Mouse (Mus musculus) lung, embryonic 16.5 days (tissue): Measurements from ENCODE around the gene Daam2. TPM values are rescaled to one million over a fixed set of nuclear protein-coding genes. Genes with fewer than 3 reads are reported as not detected.
A peak's percentile ranks its signal among the peaks of the same experiment; 100 is the strongest.

Experiments
- ATAC-seq: fragments of 200-750 bp; cut with Nextera tagmentation; 2 replicates; pipeline ENCODE4 v1.8.0; 2017; ENCODE audit warnings: low read depth, mild to moderate bottlenecking, moderate library complexity
- H3K27ac ChIP-seq: fragments of 300-500 bp; sonication (generic); 2 replicates; pipeline ENCODE4 v1.5.1; 2014; ENCODE audit warnings: mild to moderate bottlenecking, control low read depth, low read length
- H3K27me3 ChIP-seq: fragments of 300-500 bp; sonication (generic); 2 replicates; pipeline ENCODE4 v1.6.1; 2014; ENCODE audit warnings: low read depth, low read length, mixed read lengths; ENCODE audit not compliant: control insufficient read depth, insufficient read depth
- H3K36me3 ChIP-seq: fragments of 300-500 bp; sonication (generic); 2 replicates; pipeline ENCODE4 v1.6.1; 2014; ENCODE audit warnings: low read length; ENCODE audit not compliant: control insufficient read depth, insufficient read depth
- H3K4me1 ChIP-seq: fragments of 300-500 bp; sonication (generic); replicated peaks from 2 replicates; pipeline ENCODE4 v1.6.1; 2014; ENCODE audit warnings: low read length, mixed read lengths; ENCODE audit not compliant: control insufficient read depth, insufficient read depth
- H3K4me2 ChIP-seq: fragments of 300-500 bp; sonication (generic); 2 replicates; pipeline ENCODE4 v1.6.1; 2014; ENCODE audit warnings: low read depth, low read length, control low read depth
- H3K4me3 ChIP-seq: fragments of 300-500 bp; sonication (generic); 2 replicates; pipeline ENCODE4 v1.5.1; 2014; ENCODE audit warnings: mild to moderate bottlenecking, low read length, control low read depth
- H3K9ac ChIP-seq: fragments of 300-500 bp; sonication (generic); 2 replicates; pipeline ENCODE4 v1.6.1; 2014; ENCODE audit warnings: low read length, control low read depth
- H3K9me3 ChIP-seq: fragments of 300-500 bp; sonication (generic); 2 replicates; pipeline ENCODE4 v1.6.1; 2016; ENCODE audit warnings: low read length; ENCODE audit not compliant: control insufficient read depth
- WGBS: fragments of 180-500 bp; shearing (Covaris S2); extraction: QIAGEN DNeasy Blood & Tissue Kit; methylation state at CpG from one replicate; pipeline ENCODE4 v1.1.7; 2014; 5-methylcytosine and 5-hydroxymethylcytosine counted together
- polyA plus RNA-seq: library from polyadenylated mRNA; unstranded; fragments of >200 nt; fragmentation: Nextera tagmentation; extraction: Ambion mirVana; gene quantifications from 2 replicates; pipeline ENCODE4 v1.2.1, GENCODE M21; 2015

Daam2 gene
- polyA plus RNA-seq, 1 experiment from 2014 or later = 16.9 TPM

DNA sequence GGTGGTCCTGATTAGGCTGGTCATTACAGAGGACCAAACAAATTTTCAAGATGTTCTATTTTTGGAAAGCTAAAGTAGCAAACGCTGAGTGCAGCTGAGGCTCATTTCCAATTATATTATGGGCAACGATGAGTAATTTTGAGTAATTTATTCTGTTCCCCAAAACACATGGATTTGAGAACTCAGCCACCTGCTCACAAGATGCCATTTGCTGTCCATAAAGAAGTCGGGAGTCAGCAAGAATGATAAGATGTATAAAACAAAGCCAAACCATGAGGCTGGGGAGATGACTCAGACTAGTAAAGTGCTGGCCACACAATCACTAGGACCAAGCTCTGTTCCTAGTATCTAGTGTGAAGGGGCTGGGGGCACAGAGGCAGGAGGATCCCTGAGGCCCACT is 79.7 kb downstream of the Daam2 start:
- H3K27ac ChIP-seq = no peak overlapping the region
- no peaks in the 10 kb centered on the region for H3K4me1 ChIP-seq
- no peak for ATAC-seq
- no peaks in the 10 kb centered on the region for H3K27me3 ChIP-seq
- no peak overlapping the region for H3K4me2 ChIP-seq
- H3K36me3 ChIP-seq = peaks cover 17% of the 10 kb centered on the region
- H3K4me3 ChIP-seq = no peak overlapping the region
- H3K9me3 ChIP-seq = no peaks in the 10 kb centered on the region
- H3K9ac ChIP-seq = no peak overlapping the region
- WGBS = 76% methylated on average over 3 of the region's 3 CpGs

GRCm38 (mm10) chr17:49481876-49482275 is 82.3 kb downstream of the Daam2 start:
- no peak overlapping the region for H3K27ac ChIP-seq
- no peaks in the 10 kb centered on the region for H3K9me3 ChIP-seq
- H3K4me3 ChIP-seq = no peak overlapping the region
- no peak for ATAC-seq
- H3K4me2 ChIP-seq = no peak overlapping the region
- no peaks in the 10 kb centered on the region for H3K27me3 ChIP-seq
- WGBS = 77% methylated on average over 3 of the region's 3 CpGs
- no peaks in the 10 kb centered on the region for H3K4me1 ChIP-seq
- peaks cover 9% of the 10 kb centered on the region; the same call in 1 of the 2 replicates for H3K36me3 ChIP-seq
- no peak overlapping the region for H3K9ac ChIP-seq

- WGBS = 52% methylated on average over 4 of the region's 4 CpGs
- Histone ChIP-seq H3K9me3 (no peaks in the 10 kb centered on the region), H3K36me3 (peaks cover 12% of the 10 kb centered on the region), H3K9ac (no peak overlapping the region), H3K4me1 (no peaks in the 10 kb centered on the region), H3K27ac (peak overlapping the region; percentile 80), H3K4me2 (no peak overlapping the region), H3K27me3 (no peaks in the 10 kb centered on the region), H3K4me3 (no peak overlapping the region)
- ATAC-seq = peak; percentile 90
These were observed 86.8 kb downstream of the Daam2 start for GRCm38 (mm10) chr17:49477370-49477769.

DNA sequence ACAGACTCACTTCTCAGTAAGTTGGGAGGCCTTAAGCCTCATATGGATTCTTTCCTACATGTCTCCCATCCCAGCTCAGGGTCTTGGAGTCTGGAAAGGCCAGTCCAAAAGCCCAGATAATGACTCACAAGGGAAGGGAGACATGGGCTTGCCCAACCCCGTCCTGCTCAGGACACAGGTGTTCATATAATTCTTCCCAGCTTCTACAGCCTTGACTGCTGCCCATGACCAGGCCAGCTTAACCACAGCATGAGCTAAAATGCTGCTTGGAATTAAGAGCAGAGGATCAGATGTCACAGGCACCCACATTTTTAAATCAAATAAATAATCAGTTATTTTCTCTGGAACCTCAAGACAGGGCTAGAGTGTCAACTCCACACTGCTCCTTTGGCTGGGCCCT is 89.0 kb downstream of the Daam2 start:
- no peak overlapping the region for H3K9ac ChIP-seq
- H3K9me3 ChIP-seq = no peaks in the 10 kb centered on the region
- H3K4me2 ChIP-seq = no peak overlapping the region
- H3K27me3 ChIP-seq = no peaks in the 10 kb centered on the region
- H3K36me3 ChIP-seq = peaks cover 18% of the 10 kb centered on the region
- 85% methylated on average over 1 of the region's 1 CpGs for WGBS
- ATAC-seq = no peak
- H3K4me3 ChIP-seq = no peak overlapping the region
- no peaks in the 10 kb centered on the region for H3K4me1 ChIP-seq
- H3K27ac ChIP-seq = no peak overlapping the region

DNA sequence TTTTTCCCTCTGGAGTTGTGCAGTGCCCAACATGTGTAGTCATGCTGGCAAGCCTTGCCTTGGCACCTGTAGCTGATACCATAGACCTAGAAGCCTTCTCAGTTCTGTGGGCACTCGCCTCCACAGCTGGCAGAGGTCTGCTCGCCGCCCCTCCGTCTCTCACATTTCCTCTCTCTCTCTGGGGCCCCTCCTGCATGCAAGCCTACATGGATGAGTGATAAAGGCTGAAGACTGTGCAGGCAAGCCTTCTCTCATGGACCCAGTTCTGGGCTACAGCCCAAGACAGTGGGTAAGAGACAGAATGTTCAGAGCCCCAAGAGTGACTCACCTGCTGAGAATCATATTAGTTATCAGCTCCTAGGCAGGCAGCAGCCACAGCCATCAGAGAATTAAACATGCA is 90.1 kb downstream of the Daam2 start:
- peaks cover 14% of the 10 kb centered on the region for H3K36me3 ChIP-seq
- no peak for ATAC-seq
- H3K27ac ChIP-seq = no peak overlapping the region
- WGBS = 94% methylated on average over 4 of the region's 4 CpGs
- no peak overlapping the region for H3K4me2 ChIP-seq
- H3K9me3 ChIP-seq = no peaks in the 10 kb centered on the region
- no peak overlapping the region for H3K4me3 ChIP-seq
- H3K4me1 ChIP-seq = no peaks in the 10 kb centered on the region
- H3K27me3 ChIP-seq = no peaks in the 10 kb centered on the region
- H3K9ac ChIP-seq = no peak overlapping the region

DNA sequence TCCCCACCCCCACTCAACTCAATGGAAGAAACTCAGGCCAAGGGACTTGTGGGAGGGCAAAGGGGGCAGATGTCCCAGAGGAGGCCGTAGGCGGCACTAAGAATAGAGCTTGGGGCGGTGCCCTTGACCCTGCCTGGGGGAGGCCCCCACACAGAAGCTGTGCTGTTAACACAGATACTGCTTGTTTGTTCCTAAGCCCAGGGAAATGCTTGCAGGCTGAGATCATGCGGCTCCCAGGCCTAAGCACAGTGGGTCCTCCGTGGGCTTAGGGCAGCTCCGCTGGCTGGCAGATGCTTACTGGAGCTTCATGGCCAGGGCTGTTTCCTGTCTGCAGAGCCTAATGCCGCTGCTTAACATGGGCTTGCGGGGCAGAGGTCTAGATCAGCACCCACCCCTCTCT is 91.5 kb downstream of the Daam2 start:
- H3K27me3 ChIP-seq = no peaks in the 10 kb centered on the region
- H3K4me3 ChIP-seq = no peak overlapping the region
- H3K4me1 ChIP-seq = no peaks in the 10 kb centered on the region
- no peak overlapping the region for H3K4me2 ChIP-seq
- H3K9ac ChIP-seq = no peak overlapping the region
- peak; percentile 26; the same call in 1 of the 2 replicates for ATAC-seq
- no peaks in the 10 kb centered on the region for H3K9me3 ChIP-seq
- H3K27ac ChIP-seq = no peak overlapping the region; the same call in 1 of the 2 replicates
- WGBS = 56% methylated on average over 8 of the region's 8 CpGs
- peaks cover 11% of the 10 kb centered on the region for H3K36me3 ChIP-seq

DNA sequence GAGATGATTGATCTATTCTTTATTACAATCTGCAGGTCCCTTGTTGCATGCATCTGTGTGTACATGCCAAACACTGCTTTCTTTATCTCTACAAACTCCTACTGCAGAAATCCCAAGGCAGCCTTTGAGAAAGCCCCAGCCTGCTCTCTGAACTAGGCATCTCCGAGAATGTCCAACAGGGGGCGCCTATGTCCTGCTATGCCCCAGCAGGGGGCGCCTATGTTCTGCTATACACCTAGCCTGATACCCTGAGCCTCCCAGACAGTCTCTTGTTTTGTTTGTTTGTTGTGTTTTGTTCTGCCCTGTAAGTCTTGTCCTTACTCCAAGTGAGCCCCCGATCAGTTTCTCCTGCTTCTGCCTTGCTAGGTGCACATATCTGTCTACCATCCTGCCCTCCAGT is 95.9 kb downstream of the Daam2 start:
- H3K4me2 ChIP-seq = no peak overlapping the region
- no peak overlapping the region for H3K9ac ChIP-seq
- no peak overlapping the region for H3K4me3 ChIP-seq
- 26% methylated on average over 4 of the region's 4 CpGs for WGBS
- H3K4me1 ChIP-seq = no peaks in the 10 kb centered on the region
- peak; percentile 27; the same call in 1 of the 2 replicates for ATAC-seq
- H3K27ac ChIP-seq = no peak overlapping the region
- peaks cover 17% of the 10 kb centered on the region for H3K36me3 ChIP-seq
- H3K9me3 ChIP-seq = no peaks in the 10 kb centered on the region
- no peaks in the 10 kb centered on the region for H3K27me3 ChIP-seq

GRCm38 (mm10) chr17:49464884-49465283 is 99.3 kb downstream of the Daam2 start:
- no peak for ATAC-seq
- no peak overlapping the region for H3K9ac ChIP-seq
- H3K9me3 ChIP-seq = no peaks in the 10 kb centered on the region
- H3K4me3 ChIP-seq = no peak overlapping the region
- H3K27me3 ChIP-seq = no peaks in the 10 kb centered on the region
- H3K36me3 ChIP-seq = peaks cover 14% of the 10 kb centered on the region
- no peaks in the 10 kb centered on the region for H3K4me1 ChIP-seq
- no peak overlapping the region for H3K4me2 ChIP-seq
- no peak overlapping the region for H3K27ac ChIP-seq
- WGBS = 86% methylated on average over 3 of the region's 3 CpGs

- Histone ChIP-seq H3K4me3 (no peak overlapping the region), H3K36me3 (peaks cover 17% of the 10 kb centered on the region), H3K27ac (no peak overlapping the region), H3K9me3 (no peaks in the 10 kb centered on the region), H3K4me1 (no peaks in the 10 kb centered on the region), H3K4me2 (no peak overlapping the region), H3K27me3 (no peaks in the 10 kb centered on the region), H3K9ac (no peak overlapping the region)
- WGBS = 91% methylated on average over 18 of the region's 18 CpGs
- no peak for ATAC-seq
These were observed 105.8 kb downstream of the Daam2 start for GRCm38 (mm10) chr17:49458386-49458785.

DNA sequence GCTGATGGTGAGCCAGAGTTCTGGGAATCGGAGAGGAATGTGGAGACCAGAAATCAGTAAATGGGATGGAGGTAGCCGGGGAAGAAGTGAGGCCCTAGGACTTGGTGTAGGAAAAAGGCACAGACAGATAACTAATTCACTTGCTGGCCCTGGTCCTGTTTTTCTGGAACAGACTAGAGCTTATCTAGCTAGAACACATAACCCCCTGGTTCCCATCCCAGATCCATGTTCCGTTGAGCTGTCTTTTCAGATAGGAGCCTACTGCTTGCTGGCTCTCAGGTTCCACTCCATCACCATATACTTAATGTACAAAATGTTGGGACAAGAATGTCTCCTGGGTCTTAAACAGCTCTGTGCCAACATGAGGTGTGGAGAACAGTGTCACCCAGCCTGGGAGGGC is 106.3 kb downstream of the Daam2 start:
- no peak for ATAC-seq
- H3K27me3 ChIP-seq = no peaks in the 10 kb centered on the region
- no peak overlapping the region for H3K27ac ChIP-seq
- WGBS = 85% methylated on average over 3 of the region's 3 CpGs
- no peak overlapping the region for H3K4me2 ChIP-seq
- H3K9me3 ChIP-seq = no peaks in the 10 kb centered on the region
- H3K9ac ChIP-seq = no peak overlapping the region
- H3K4me1 ChIP-seq = no peaks in the 10 kb centered on the region
- H3K36me3 ChIP-seq = peaks cover 17% of the 10 kb centered on the region
- no peak overlapping the region for H3K4me3 ChIP-seq
